Mouse (Mus musculus) c-Kit-negative CD71-positive TER-119-positive erythroid progenitor cells, embryonic 14.5 days (primary cell): ENCODE results near the gene Washc1.
"Not testable (repeated sequence)": the region's sequence is repeated elsewhere in the genome, so short reads cannot be mapped to it uniquely, and the experiment has no call there.

ENCODE experiments used
- DNase-seq: peaks from one replicate; pipeline ENCODE4 v3.0.0-alpha.2; 2013; ENCODE audit warnings: low read depth, low spot score

Gene Washc1

GRCm38 (mm10) chr17:66111402-66111959 is at the start of gene Washc1:
Gene Washc1, plus strand, starts transcription at chr17:66111545.
- DNase-seq: peak; percentile 80

GRCm38 (mm10) chr17:66065115-66065514 is 46.2 kb upstream of the Washc1 start:
- DNase-seq: no peak

- not testable (repeated sequence) for DNase-seq
Measured at GRCm38 (mm10) chr17:66069036-66069435, 42.3 kb upstream of the Washc1 start.

GRCm38 (mm10) chr17:66073971-66074370 is 37.4 kb upstream of the Washc1 start:
- DNase-seq: no peak

GRCm38 (mm10) chr17:66075827-66076173 is 35.5 kb upstream of the Washc1 start:
- peak; percentile 22 for DNase-seq

- peak; percentile 51 for DNase-seq
Measured at GRCm38 (mm10) chr17:66076174-66076927, 35.0 kb upstream of the Washc1 start.

- peak; percentile 85 for DNase-seq
Measured at GRCm38 (mm10) chr17:66076934-66077333, 34.4 kb upstream of the Washc1 start, which contains the start of gene Ankrd12. Gene Ankrd12, minus strand, starts transcription at chr17:66077089.

GRCm38 (mm10) chr17:66077437-66077850 is 33.9 kb upstream of the Washc1 start:
- DNase-seq: no peak

- no peak for DNase-seq
Measured at GRCm38 (mm10) chr17:66084486-66084885, 26.9 kb upstream of the Washc1 start.

- DNase-seq: no peak
Measured at GRCm38 (mm10) chr17:66085038-66085437, 26.3 kb upstream of the Washc1 start.

- no peak for DNase-seq
Measured at GRCm38 (mm10) chr17:66090251-66090650, 21.1 kb upstream of the Washc1 start.

GRCm38 (mm10) chr17:66091392-66091791 is 20.0 kb upstream of the Washc1 start:
- DNase-seq: no peak

GRCm38 (mm10) chr17:66092065-66092464 is 19.3 kb upstream of the Washc1 start:
- no peak for DNase-seq

GRCm38 (mm10) chr17:66092664-66093063 is 18.7 kb upstream of the Washc1 start:
- DNase-seq: no peak

- DNase-seq: peak; percentile 36
Measured at GRCm38 (mm10) chr17:66100566-66101379, 10.6 kb upstream of the Washc1 start.

GRCm38 (mm10) chr17:66101380-66102330 is 9.7 kb upstream of the Washc1 start, which contains the start of gene Ndufv2:
Gene Ndufv2, minus strand, starts transcription at chr17:66101559.
- DNase-seq: peak; percentile 97

- DNase-seq: no peak
Measured at GRCm38 (mm10) chr17:66104076-66104475, 7.3 kb upstream of the Washc1 start.

GRCm38 (mm10) chr17:66106601-66107267 is 4.6 kb upstream of the Washc1 start:
- no peak for DNase-seq

- no peak for DNase-seq
Measured at GRCm38 (mm10) chr17:66107466-66107865, 3.9 kb upstream of the Washc1 start.

GRCm38 (mm10) chr17:66108198-66108597 is 3.1 kb upstream of the Washc1 start:
- no peak for DNase-seq

GRCm38 (mm10) chr17:66110746-66111145 is 599 bp upstream of the Washc1 start:
- DNase-seq: no peak
